Mouse (Mus musculus) olfactory bulb, adult 2 months (tissue): Measurements from ENCODE around the gene Traf5.

Experiments
- CTCF ChIP-seq: fragments of 200-500 bp; IDR thresholded peaks from 2 replicates; pipeline ENCODE4 v1.5.1; 2012; ENCODE audit warnings: low read depth, mild to moderate bottlenecking, low read length, moderate library complexity; ENCODE audit not compliant: insufficient read depth
- POLR2A ChIP-seq: fragments of 200-500 bp; IDR thresholded peaks from 2 replicates; pipeline ENCODE4 v1.6.1; 2012; ENCODE audit warnings: mild to moderate bottlenecking, low read depth, low read length, moderate library complexity; ENCODE audit not compliant: insufficient read depth

- TF ChIP-seq CTCF = no peak
- no peak for TF ChIP-seq POLR2A
Observed at GRCm38 (mm10) chr1:192087098-192087497, 5.3 kb downstream of the Traf5 start.
